Mouse (Mus musculus): ENCODE results near the gene Glrx2.

- TF ChIP-seq ZNF384 (IDR thresholded peaks at IDR 0.05; ENCODE audit: low read depth, low read length) (no peak), CHD2 (IDR thresholded peaks at IDR 0.05; ENCODE audit: low read depth, low read length) (no peak), ZC3H11A (IDR thresholded peaks at IDR 0.05; ENCODE audit: borderline replicate concordance, low read depth, low read length) (no peak)
Measured at GRCm38 (mm10) chr1:143710627-143710976, 5.5 kb upstream of the Glrx2 start.

All from ES-E14 (cell line).